Mouse (Mus musculus) liver, embryonic 14.5 days (tissue): ENCODE data around the gene Grpel1. TPM values are rescaled to one million over a fixed set of nuclear protein-coding genes. Genes with fewer than 3 reads are reported as not detected.

Experiments
- ATAC-seq: fragments of 200-750 bp; cut with Nextera tagmentation; 2 replicates; pipeline ENCODE4 v1.8.0; 2017; ENCODE audit warnings: moderate number of reproducible peaks, mild to moderate bottlenecking, moderate library complexity; ENCODE audit not compliant: insufficient read depth
- DNase-seq, 3 experiments: peaks; one replicate each; pipeline ENCODE4 v3.0.0-alpha.2; 2012 to 2013; ENCODE audit warnings: low read depth in 3 of 3, low spot score in 3 of 3
- H3K27ac ChIP-seq: fragments of 300-500 bp; sonication (generic); 2 replicates; pipeline ENCODE4 v1.5.1; 2014; ENCODE audit warnings: moderate library complexity, mild to moderate bottlenecking, control low read depth, inconsistent platforms
- H3K27me3 ChIP-seq: fragments of 300-500 bp; sonication (generic); 2 replicates; pipeline ENCODE4 v1.6.1; 2014; ENCODE audit warnings: mild to moderate bottlenecking, low read length, moderate library complexity; ENCODE audit not compliant: control insufficient read depth, insufficient read depth
- H3K36me3 ChIP-seq: fragments of 300-500 bp; sonication (generic); replicated peaks from 2 replicates; pipeline ENCODE4 v1.6.1; 2014; ENCODE audit warnings: low read depth; ENCODE audit not compliant: control insufficient read depth, insufficient read depth
- H3K4me1 ChIP-seq, 2 experiments: fragments of 200-500 bp in 1 of 2; fragments of 300-500 bp in 1 of 2; sonication (generic) in 1 of 2; replicated peaks; 2 replicates each; pipeline ENCODE4 v1.6.1; 2012 to 2014; ENCODE audit warnings: antibody characterized with exemption in 1 of 2, inconsistent platforms in 1 of 2, low read length in 1 of 2; ENCODE audit not compliant: control insufficient read depth in 2 of 2, insufficient read depth in 2 of 2
- H3K4me2 ChIP-seq: fragments of 300-500 bp; sonication (generic); 2 replicates; pipeline ENCODE4 v1.6.1; 2014; ENCODE audit warnings: low read depth, mild to moderate bottlenecking, control low read depth, moderate library complexity
- H3K4me3 ChIP-seq, 2 experiments: fragments of 200-500 bp in 1 of 2; fragments of 300-500 bp in 1 of 2; sonication (generic) in 1 of 2; 2 replicates each; pipeline ENCODE4 v1.5.1; 2012 to 2014; ENCODE audit warnings: low read depth in 2 of 2, low read length in 2 of 2, mild to moderate bottlenecking in 2 of 2, control low read depth in 1 of 2, inconsistent platforms in 1 of 2, moderate library complexity in 1 of 2; ENCODE audit not compliant: insufficient read depth in 1 of 2
- H3K9ac ChIP-seq: fragments of 300-500 bp; sonication (generic); replicated peaks from 2 replicates; pipeline ENCODE4 v1.6.1; 2014; ENCODE audit warnings: mild to moderate bottlenecking, control low read depth, moderate library complexity
- H3K9me3 ChIP-seq: fragments of 300-500 bp; sonication (generic); 2 replicates; pipeline ENCODE4 v1.6.1; 2016; ENCODE audit warnings: low read length, mixed read lengths; ENCODE audit not compliant: control insufficient read depth
- CTCF ChIP-seq: IDR thresholded peaks from 2 replicates; pipeline ENCODE4 v1.5.1; 2016; ENCODE audit warnings: antibody characterized with exemption, low read depth, control low read depth
- EP300 ChIP-seq: IDR thresholded peaks from 2 replicates; pipeline ENCODE4 v1.6.1; 2016; ENCODE audit warnings: antibody characterized with exemption, low read depth
- WGBS: fragments of 180-500 bp; shearing (Covaris S2); extraction: QIAGEN DNeasy Blood & Tissue Kit; methylation state at CpG from one replicate; pipeline ENCODE4 v1.1.7; 2014; ENCODE audit not compliant: insufficient replicate concordance; 5-methylcytosine and 5-hydroxymethylcytosine counted together
- polyA plus RNA-seq, 2 experiments: library from polyadenylated mRNA; depleted of rRNA in 1 of 2; stranded (reverse) in 1 of 2; unstranded in 1 of 2; fragments of >200 nt; fragmentation: Nextera tagmentation in 1 of 2; extraction: Ambion mirVana in 1 of 2; gene quantifications; 2 replicates each; pipeline versions ENCODE4 v1.2.1 to v1.2.3; 2012 to 2014

Gene Grpel1
- polyA plus RNA-seq (2012; rRNA removed) (10.4 and 16.8 TPM in 2 replicates), polyA plus RNA-seq (2014; fragmentation: Nextera tagmentation; extraction: Ambion mirVana) (40.6 and 42.4 TPM in 2 replicates)

GRCm38 (mm10) chr5:36464709-36465661 is at the start of gene Grpel1:
TSS of gene Grpel1 (plus strand) at chr5:36464998.
- Histone ChIP-seq H3K4me2 (peak within 1 kb of the TSS; percentile 98), H3K9ac (peak within 1 kb of the TSS; percentile 90), H3K9me3 (no peaks in the 10 kb centered on the region), H3K4me1 (peaks cover 3 to 9% of the 10 kb centered on the region in 2 experiments), H3K36me3 (peaks cover 7% of the 10 kb centered on the region), H3K27me3 (no peaks in the 10 kb centered on the region), H3K27ac (peak within 1 kb of the TSS; percentile 68), H3K4me3 (peak within 1 kb of the TSS; percentile 85 to 93)
- under 1% methylated on average over 68 of the region's 68 CpGs for WGBS
- no peak for TF ChIP-seq EP300
- no peak for TF ChIP-seq CTCF
- peak; percentile 100 for DNase-seq
- ATAC-seq, result peak; percentile 95

GRCm38 (mm10) chr5:36419861-36420260 is 44.9 kb upstream of the Grpel1 start:
- Histone ChIP-seq H3K27ac (no peak overlapping the region), H3K9me3 (no peaks in the 10 kb centered on the region), H3K36me3 (no peaks in the 10 kb centered on the region), H3K4me2 (no peak overlapping the region), H3K9ac (no peak overlapping the region), H3K4me1 (no peaks in the 10 kb centered on the region), H3K27me3 (no peaks in the 10 kb centered on the region), H3K4me3 (no peak overlapping the region)
- no peak for TF ChIP-seq CTCF
- no peak for TF ChIP-seq EP300
- no peak for DNase-seq
- ATAC-seq, result no peak
- 29% methylated on average over 3 of the region's 3 CpGs for WGBS

- no peaks in the 10 kb centered on the region for H3K4me1 ChIP-seq
- no peaks in the 10 kb centered on the region for H3K9me3 ChIP-seq
- no peaks in the 10 kb centered on the region for H3K36me3 ChIP-seq
- no peak overlapping the region for H3K9ac ChIP-seq
- DNase-seq, result no peak
- no peak for TF ChIP-seq CTCF
- no peak for TF ChIP-seq EP300
- no peaks in the 10 kb centered on the region for H3K27me3 ChIP-seq
- ATAC-seq, result no peak
- H3K4me2 ChIP-seq, result no peak overlapping the region
- H3K4me3 ChIP-seq, result no peak overlapping the region
- H3K27ac ChIP-seq, result no peak overlapping the region
These were observed 42.1 kb upstream of the Grpel1 start for GRCm38 (mm10) chr5:36422689-36423088.

GRCm38 (mm10) chr5:36424676-36425075 is 40.1 kb upstream of the Grpel1 start:
- Histone ChIP-seq H3K9me3 (no peaks in the 10 kb centered on the region), H3K4me2 (no peak overlapping the region), H3K4me1 (no peaks in the 10 kb centered on the region), H3K27me3 (no peaks in the 10 kb centered on the region), H3K9ac (no peak overlapping the region), H3K36me3 (no peaks in the 10 kb centered on the region), H3K27ac (no peak overlapping the region), H3K4me3 (no peak overlapping the region)
- DNase-seq, result no peak
- no peak for ATAC-seq
- no peak for TF ChIP-seq EP300
- no peak for TF ChIP-seq CTCF

GRCm38 (mm10) chr5:36426404-36426803 is 38.4 kb upstream of the Grpel1 start:
- ATAC-seq (no peak), DNase-seq (no peak)
- Histone ChIP-seq H3K4me3 (no peak overlapping the region), H3K27me3 (no peaks in the 10 kb centered on the region), H3K9ac (no peak overlapping the region), H3K27ac (no peak overlapping the region), H3K4me2 (no peak overlapping the region), H3K4me1 (no peaks in the 10 kb centered on the region), H3K9me3 (no peaks in the 10 kb centered on the region), H3K36me3 (no peaks in the 10 kb centered on the region)
- 44% methylated on average over 5 of the region's 5 CpGs for WGBS
- TF ChIP-seq CTCF, result no peak
